Mouse (Mus musculus) bone marrow, adult 2 months (tissue): ENCODE data around the gene Myo3b.

Experiments
- CTCF ChIP-seq: fragments of 200-500 bp; IDR thresholded peaks from 2 replicates; pipeline ENCODE4 v1.5.1; 2011; ENCODE audit warnings: low read length, control low read depth; ENCODE audit not compliant: control insufficient read depth, insufficient read depth
- POLR2A ChIP-seq: fragments of 200-500 bp; IDR thresholded peaks from 2 replicates; pipeline ENCODE4 v1.6.1; 2011; ENCODE audit warnings: low read depth, mild to moderate bottlenecking, control low read depth, low read length, borderline replicate concordance; ENCODE audit not compliant: control insufficient read depth

- TF ChIP-seq CTCF (no peak), POLR2A (no peak)
Measured at GRCm38 (mm10) chr2:70260646-70261195, 221.8 kb downstream of the Myo3b start.
